Mouse (Mus musculus) limb, embryonic 10.5 days (tissue): ENCODE measurements around the gene Gm21958. TPM values are rescaled to one million over a fixed set of nuclear protein-coding genes. Genes with fewer than 3 reads are reported as not detected.

ENCODE experiments used
- DNase-seq: peaks from one replicate; pipeline ENCODE4 v3.0.0-alpha.2; 2017; ENCODE audit warnings: low spot score
- H3K27ac ChIP-seq: fragments of 300-500 bp; sonication (generic); 2 replicates; pipeline ENCODE4 v1.5.1; 2016; ENCODE audit warnings: mild to moderate bottlenecking
- H3K27me3 ChIP-seq: fragments of 300-500 bp; sonication (generic); 2 replicates; pipeline ENCODE4 v1.6.1; 2016; ENCODE audit warnings: low read depth, mild to moderate bottlenecking; ENCODE audit not compliant: poor library complexity, severe bottlenecking
- H3K36me3 ChIP-seq: fragments of 300-500 bp; sonication (generic); 2 replicates; pipeline ENCODE4 v1.6.1; 2016; ENCODE audit warnings: mild to moderate bottlenecking, moderate library complexity
- H3K4me1 ChIP-seq: fragments of 300-500 bp; sonication (generic); 2 replicates; pipeline ENCODE4 v1.6.1; 2016
- H3K4me3 ChIP-seq: fragments of 300-500 bp; sonication (generic); 2 replicates; pipeline ENCODE4 v1.5.1; 2016; ENCODE audit warnings: mild to moderate bottlenecking, moderate library complexity
- H3K9me3 ChIP-seq: fragments of 300-500 bp; sonication (generic); replicated peaks from 2 replicates; pipeline ENCODE4 v1.6.1; 2016; ENCODE audit warnings: mild to moderate bottlenecking
- WGBS: fragments of 180-500 bp; shearing (Covaris S2); methylation state at CpG from one replicate; pipeline ENCODE4 v1.1.7; 2016; 5-methylcytosine and 5-hydroxymethylcytosine counted together
- polyA plus RNA-seq: library from polyadenylated mRNA; unstranded; fragments of >200 nt; fragmentation: Nextera tagmentation; extraction: Ambion mirVana; gene quantifications from 2 replicates; pipeline ENCODE4 v1.2.1, GENCODE M21; 2016

Gm21958 gene
- polyA plus RNA-seq: 1.1 and 1.5 TPM in 2 replicates

DNA sequence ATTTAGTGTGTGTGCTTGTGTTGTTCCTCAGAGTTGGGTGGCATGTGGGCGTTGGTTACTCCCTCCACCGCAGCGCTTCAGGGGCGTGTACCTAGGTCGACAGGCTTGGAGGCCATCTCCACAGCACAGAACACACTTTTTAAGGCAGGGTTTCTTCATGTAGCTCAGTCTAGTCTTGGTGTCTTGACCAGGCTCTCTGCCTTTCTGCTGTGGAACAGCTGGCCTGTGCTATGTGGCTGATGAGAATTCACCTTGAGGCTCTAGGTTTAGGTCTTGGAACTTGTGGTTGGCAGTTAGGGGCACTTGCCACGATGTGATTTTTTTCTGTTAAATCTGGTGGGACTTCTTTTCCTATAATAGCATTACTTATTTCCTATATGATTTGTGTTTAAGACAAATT is at the start of gene Gm21958:
Gm21958 (minus strand) TSS at position 101 of the 400 bp plus-strand sequence.
- no peak within 1 kb of the TSS for H3K27ac ChIP-seq
- no peaks in the 10 kb centered on the region for H3K27me3 ChIP-seq
- 94% methylated on average over 6 of the region's 6 CpGs for WGBS
- peaks cover 100% of the 10 kb centered on the region for H3K36me3 ChIP-seq
- no peaks in the 10 kb centered on the region for H3K4me1 ChIP-seq
- no peak within 1 kb of the TSS for H3K4me3 ChIP-seq
- H3K9me3 ChIP-seq: no peaks in the 10 kb centered on the region
- DNase-seq: no peak

DNA sequence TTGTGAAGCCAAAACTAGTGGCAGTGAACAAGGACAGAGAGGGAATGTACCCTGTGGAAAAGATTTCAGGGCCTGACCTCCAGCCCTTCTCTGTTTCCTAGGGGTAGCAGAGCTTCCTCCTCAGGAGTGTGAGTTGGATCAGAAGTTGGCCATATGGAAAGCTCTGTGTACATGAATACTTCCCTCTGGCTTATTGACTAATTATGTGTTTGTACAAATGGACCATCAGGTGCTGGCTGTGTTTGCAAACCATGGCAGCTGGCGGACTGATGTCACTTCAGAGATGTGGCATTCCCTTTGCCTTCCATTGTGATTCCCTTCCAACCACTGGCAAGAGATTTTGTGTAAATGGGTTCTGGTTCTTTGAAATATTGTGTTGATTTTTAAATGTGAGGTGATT is 47.1 kb upstream of the Gm21958 start:
- 97% methylated on average over 1 of the region's 1 CpGs for WGBS
- Histone ChIP-seq H3K9me3 (no peaks in the 10 kb centered on the region), H3K27me3 (peaks cover 9% of the 10 kb centered on the region; the same call in 1 of the 2 replicates), H3K36me3 (no peaks in the 10 kb centered on the region), H3K4me1 (peaks cover 15% of the 10 kb centered on the region), H3K4me3 (no peak overlapping the region), H3K27ac (no peak overlapping the region)
- no peak for DNase-seq

DNA sequence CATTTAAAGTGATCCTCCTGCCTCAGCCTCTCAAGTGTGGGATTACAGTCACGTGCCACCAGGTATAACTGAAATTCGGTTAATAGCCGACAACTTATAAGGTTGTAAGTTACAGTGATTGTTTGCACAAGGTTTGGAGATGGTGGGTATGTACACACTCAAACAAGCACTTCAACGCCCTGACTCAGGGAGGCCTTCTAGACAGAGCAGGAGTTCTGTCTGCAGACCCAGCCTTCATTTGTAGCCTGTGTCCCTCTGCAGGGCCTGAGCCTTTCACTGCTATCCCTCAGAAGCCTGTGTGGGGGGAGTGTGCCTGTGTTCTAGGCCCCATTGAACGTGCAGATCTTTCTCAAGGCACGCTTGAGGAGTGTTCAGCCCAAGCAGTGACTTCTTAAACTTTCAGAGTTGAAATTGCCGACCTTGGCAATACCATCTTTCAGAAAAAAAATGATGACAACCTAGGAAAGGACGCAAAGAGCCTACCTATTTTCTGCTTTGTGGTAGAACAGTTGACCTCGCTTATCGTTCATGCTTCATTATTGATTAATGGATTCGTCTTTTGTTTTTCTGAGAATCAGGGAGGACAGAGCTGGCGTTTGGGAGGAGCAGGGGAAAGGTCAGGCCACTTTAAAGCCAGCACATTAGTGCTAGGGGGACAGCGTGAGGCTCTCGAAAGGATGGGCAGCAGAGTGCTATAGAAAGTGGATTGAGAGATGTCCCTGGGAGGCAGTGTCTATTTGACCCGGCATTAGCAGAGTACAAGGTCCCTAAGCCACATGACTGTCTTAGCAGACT is 46.4 kb upstream of the Gm21958 start:
- H3K27ac ChIP-seq: no peak overlapping the region
- no peak overlapping the region for H3K4me3 ChIP-seq
- no peaks in the 10 kb centered on the region for H3K9me3 ChIP-seq
- no peak for DNase-seq
- WGBS: 72% methylated on average over 15 of the region's 15 CpGs
- no peaks in the 10 kb centered on the region for H3K36me3 ChIP-seq
- peaks cover 17% of the 10 kb centered on the region for H3K27me3 ChIP-seq
- peaks cover 22% of the 10 kb centered on the region for H3K4me1 ChIP-seq

DNA sequence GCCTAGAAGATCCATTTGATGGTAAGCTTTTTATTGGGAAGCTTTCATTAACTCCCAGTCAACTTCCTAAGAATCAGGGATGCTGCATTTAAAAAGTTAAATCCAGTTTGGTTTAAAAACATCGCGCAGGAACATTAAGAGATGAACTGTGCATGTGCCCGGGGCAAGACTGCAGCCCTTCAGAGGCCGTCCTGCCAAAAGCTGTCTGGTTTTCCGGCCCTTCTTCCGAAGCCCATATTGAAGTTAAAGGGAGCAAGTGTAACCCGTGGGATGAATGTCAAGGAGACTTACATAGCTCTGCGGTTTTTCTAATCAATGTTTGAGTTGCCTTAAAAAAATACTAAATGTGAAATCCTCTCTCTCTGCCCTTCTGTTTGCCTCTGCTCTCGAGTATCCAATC is 45.1 kb upstream of the Gm21958 start:
- Histone ChIP-seq H3K4me1 (peaks cover 25% of the 10 kb centered on the region), H3K9me3 (no peaks in the 10 kb centered on the region), H3K27me3 (peaks cover 30% of the 10 kb centered on the region), H3K36me3 (no peaks in the 10 kb centered on the region), H3K4me3 (no peak overlapping the region), H3K27ac (no peak overlapping the region)
- DNase-seq: no peak
- WGBS: 84% methylated on average over 9 of the region's 9 CpGs

DNA sequence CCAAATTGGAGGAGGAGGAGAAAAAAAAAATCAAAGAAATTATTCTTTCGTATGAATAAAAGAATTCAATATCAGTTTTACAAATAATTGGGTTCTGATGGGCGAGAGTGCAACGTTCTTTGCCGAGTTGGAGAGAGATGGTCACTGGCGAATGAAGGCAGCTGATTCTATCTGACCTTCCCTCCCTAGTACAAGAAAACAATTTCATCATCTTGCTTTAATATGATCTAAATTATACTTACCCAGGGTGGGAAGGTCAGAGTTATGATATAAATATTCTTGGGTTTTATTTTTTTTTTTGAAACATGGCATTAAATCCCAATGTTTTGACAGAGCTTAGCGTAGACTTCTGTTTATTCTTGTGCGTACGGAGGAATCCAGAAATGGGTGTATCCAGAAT is 43.3 kb upstream of the Gm21958 start:
- Histone ChIP-seq H3K4me1 (peaks cover 21% of the 10 kb centered on the region), H3K27me3 (peaks cover 31% of the 10 kb centered on the region), H3K36me3 (no peaks in the 10 kb centered on the region), H3K4me3 (no peak overlapping the region), H3K27ac (no peak overlapping the region), H3K9me3 (no peaks in the 10 kb centered on the region)
- DNase-seq: no peak
- WGBS: 91% methylated on average over 8 of the region's 8 CpGs

DNA sequence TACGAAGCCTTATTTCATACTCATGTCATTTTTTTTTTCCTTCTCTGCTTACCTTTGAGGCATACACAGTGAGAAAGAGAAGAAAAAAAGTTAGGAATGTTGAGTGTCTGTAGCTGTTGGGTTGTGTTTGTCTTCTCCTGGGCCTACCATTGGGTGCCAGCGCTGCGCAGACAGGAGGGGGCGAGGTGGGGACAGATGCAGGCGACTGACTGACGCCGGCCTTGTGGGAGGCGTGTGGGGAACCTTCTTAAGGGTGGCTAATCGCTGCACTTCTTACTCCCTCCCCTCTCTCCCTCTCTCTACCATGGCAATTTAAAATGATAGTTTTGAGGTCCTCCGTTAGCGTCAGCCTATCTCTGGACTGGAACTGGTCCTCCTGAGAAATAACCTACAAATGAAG is 41.9 kb upstream of the Gm21958 start:
- Histone ChIP-seq H3K4me3 (peak overlapping the region; percentile 78), H3K27me3 (peaks cover 31% of the 10 kb centered on the region), H3K36me3 (peaks cover 5% of the 10 kb centered on the region), H3K4me1 (peaks cover 21% of the 10 kb centered on the region), H3K9me3 (no peaks in the 10 kb centered on the region), H3K27ac (peak overlapping the region; percentile 78; the same call in 1 of the 2 replicates)
- WGBS: under 1% methylated on average over 11 of the region's 11 CpGs
- peak; percentile 42 for DNase-seq

DNA sequence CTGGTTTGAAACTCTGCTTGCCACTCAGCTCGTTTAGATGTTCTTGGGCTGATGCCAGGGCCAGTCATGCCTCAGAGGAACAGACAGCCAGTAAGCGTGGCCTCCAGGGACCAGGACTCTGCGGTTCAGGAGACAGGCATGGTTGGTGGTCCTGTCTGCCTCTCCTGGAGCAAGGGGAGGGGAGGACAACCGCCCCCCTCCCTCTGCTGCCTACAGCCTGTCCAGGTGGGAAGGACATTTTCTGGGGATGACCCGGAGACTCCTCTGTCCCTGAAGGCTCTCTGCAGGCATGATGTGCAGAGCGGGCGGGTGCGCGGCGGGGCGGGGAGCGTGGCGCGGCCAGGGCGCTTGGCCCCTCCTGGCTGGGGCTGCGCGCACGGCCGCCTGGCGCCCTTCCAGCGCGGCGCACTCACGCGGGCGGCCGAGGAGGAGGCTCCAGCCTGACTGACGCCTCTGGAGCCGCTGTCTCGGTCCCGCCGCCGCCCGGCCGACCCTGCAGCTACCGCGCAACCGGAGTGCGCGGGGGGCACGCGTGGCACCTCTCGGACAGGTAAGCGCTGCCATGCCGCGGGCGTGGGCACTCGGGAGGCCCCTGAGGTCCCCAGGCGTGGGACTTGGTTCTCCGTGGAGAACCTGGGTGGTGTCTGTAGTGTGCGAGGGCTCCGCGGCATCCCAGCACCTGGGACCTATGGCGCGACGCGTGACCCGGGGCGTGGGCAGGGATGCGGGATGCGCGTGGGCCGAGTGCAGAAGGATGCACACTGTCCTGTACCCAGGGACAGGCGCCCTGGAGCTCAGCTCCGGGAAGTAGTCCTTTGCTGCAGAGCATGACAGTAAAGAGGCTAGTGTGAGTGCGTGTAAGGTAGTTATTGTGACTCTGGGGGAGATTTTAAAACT is 41.2 kb upstream of the Gm21958 start, which contains the start of gene Smad9:
Smad9 (plus strand) TSS at position 438 of the 897 bp plus-strand sequence.
- peak; percentile 64 for DNase-seq
- under 1% methylated on average over 66 of the region's 66 CpGs for WGBS
- Histone ChIP-seq H3K9me3 (no peaks in the 10 kb centered on the region), H3K36me3 (peaks cover 12% of the 10 kb centered on the region), H3K27ac (peak within 1 kb of the TSS; percentile 78), H3K27me3 (peaks cover 31% of the 10 kb centered on the region), H3K4me3 (peak within 1 kb of the TSS; percentile 78), H3K4me1 (peaks cover 21% of the 10 kb centered on the region)

DNA sequence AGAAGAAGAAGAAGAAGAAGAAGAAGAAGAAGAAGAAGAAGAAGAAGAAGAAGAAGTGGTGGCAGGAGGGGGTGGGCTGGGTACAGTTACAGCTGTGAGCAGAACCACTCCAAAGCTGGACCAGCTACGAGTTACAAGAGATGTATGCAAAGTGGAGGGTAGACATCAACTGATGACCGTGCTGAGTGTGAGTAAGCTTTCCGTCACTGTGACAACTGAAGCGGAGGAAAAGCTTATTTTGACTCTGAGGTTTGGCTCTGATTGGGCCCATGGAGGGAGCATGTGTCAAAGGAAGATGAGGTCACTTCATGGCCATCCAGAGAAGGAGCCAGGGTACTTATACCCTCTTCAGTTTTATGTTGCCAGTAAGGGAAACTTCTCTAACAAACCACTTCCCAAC is 39.3 kb upstream of the Gm21958 start:
- H3K27me3 ChIP-seq: peaks cover 31% of the 10 kb centered on the region
- no peak overlapping the region for H3K27ac ChIP-seq
- H3K4me3 ChIP-seq: no peak overlapping the region
- no peaks in the 10 kb centered on the region for H3K9me3 ChIP-seq
- WGBS: 76% methylated on average over 4 of the region's 4 CpGs
- peaks cover 21% of the 10 kb centered on the region for H3K4me1 ChIP-seq
- DNase-seq: no peak
- H3K36me3 ChIP-seq: peaks cover 32% of the 10 kb centered on the region

DNA sequence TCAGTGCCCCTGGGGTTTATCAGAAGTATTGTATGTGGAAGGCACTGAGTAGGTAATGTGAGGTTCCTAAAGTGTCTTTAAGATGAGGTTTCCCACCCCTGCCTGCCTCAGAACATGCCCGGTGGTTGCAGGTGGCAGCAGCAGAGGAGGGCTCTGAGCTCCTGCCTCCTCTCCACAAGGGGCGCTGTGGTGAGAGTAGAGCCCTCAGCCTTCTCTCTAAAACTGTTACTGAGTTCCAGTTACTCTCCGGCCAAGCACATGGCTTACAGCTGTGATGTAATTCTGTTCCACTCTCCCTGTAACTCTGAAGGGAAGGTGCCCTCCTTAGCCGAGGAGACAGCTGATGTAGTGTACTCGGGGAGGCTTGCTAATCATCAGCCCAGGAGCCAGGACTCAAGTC is 31.6 kb upstream of the Gm21958 start:
- 59% methylated on average over 5 of the region's 5 CpGs for WGBS
- DNase-seq: peak; percentile 49
- H3K27me3 ChIP-seq: no peaks in the 10 kb centered on the region
- no peaks in the 10 kb centered on the region for H3K9me3 ChIP-seq
- H3K4me1 ChIP-seq: no peaks in the 10 kb centered on the region
- no peak overlapping the region for H3K4me3 ChIP-seq
- H3K27ac ChIP-seq: no peak overlapping the region
- peaks cover 99% of the 10 kb centered on the region for H3K36me3 ChIP-seq

DNA sequence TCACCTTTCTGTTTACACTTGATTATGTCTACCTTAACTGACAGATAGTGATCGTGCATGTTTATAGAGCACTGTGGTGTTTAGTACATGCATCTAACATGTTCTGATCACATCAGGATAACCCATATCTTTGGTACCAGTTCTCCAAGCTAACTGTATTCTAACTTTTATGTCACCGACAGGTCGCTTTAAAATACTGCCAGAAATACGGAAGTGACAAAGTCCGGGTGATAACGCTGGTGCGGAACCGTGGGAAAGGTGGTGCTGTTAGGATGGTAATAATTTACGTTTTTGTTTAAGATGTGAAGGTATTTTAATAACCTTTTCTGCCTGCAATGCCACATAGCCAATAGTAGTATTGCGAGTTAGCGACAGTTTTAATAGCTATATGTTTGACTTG is 27.8 kb upstream of the Gm21958 start:
- WGBS: 95% methylated on average over 11 of the region's 11 CpGs
- DNase-seq: no peak

DNA sequence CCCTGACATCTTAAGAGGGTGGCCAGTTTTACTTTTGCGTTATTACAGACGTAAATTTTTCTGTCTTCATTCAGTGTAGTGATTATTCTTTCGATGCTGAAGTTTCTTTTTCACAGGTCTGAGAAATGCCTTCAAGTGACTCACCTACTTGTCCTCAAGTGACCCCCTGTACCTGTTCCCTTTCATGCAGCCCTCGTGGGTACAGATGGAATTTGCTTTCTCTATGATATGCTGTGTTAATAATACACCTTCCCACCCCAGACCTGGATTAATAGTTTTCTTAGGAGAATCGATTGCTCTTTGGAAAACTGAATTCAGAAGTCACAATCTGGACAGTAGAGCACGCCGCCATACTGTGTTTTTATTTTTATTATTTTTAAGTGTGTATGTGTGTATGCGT is 23.2 kb upstream of the Gm21958 start:
- Histone ChIP-seq H3K9me3 (no peaks in the 10 kb centered on the region), H3K27ac (no peak overlapping the region), H3K4me3 (no peak overlapping the region), H3K27me3 (no peaks in the 10 kb centered on the region), H3K4me1 (peaks cover 21% of the 10 kb centered on the region), H3K36me3 (peaks cover 59% of the 10 kb centered on the region)
- 94% methylated on average over 8 of the region's 8 CpGs for WGBS
- no peak for DNase-seq

More for the DNA sequence above, 27.8 kb upstream of the Gm21958 start:
- Histone ChIP-seq H3K36me3 (peaks cover 93% of the 10 kb centered on the region), H3K27ac (no peak overlapping the region), H3K4me1 (no peaks in the 10 kb centered on the region), H3K27me3 (no peaks in the 10 kb centered on the region), H3K4me3 (no peak overlapping the region), H3K9me3 (no peaks in the 10 kb centered on the region)

DNA sequence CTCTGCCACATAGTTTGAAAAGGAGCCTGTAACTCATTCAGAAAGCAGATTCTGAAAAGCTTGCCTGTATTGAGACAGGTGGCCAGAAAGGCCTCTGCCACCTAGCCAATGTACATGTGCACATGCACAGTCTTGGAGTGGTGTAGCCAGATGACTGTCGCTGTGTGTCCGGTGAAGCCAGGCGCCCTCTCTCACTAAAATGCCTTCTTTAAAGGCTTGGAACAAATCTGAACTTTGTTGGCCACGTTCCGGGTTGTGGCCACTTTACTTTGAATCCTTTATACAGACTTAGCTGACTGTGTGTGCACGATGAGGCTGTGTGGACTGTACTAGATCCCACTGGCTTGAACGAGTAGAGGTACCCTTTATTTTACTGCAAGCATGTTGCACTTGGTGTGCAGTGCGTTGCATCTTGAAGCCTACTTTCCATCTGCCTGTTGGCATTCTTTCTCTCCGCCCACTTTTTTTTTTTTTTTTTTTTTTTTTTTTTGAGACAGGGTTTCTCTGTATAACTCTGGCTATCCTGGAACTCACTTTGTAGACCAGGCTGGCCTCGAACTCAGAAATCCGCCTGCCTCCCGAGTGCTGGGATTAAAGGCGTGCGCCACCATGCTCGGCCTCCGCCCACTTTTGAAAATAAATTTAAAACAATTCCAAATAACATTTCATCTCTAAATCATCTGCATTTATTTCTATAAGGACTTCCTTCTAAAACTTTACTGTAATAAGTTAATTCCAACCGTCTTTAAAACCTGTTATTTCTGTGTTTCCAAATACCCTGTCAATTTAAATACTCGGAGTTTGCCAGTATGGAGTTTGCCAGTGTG is 22.2 kb upstream of the Gm21958 start:
- peak overlapping the region; percentile 98 for H3K27ac ChIP-seq
- H3K4me1 ChIP-seq: peaks cover 30% of the 10 kb centered on the region
- peak overlapping the region; percentile 90 for H3K4me3 ChIP-seq
- 65% methylated on average over 18 of the region's 18 CpGs for WGBS
- H3K27me3 ChIP-seq: no peaks in the 10 kb centered on the region
- H3K9me3 ChIP-seq: no peaks in the 10 kb centered on the region
- H3K36me3 ChIP-seq: peaks cover 59% of the 10 kb centered on the region
- peak; percentile 50 for DNase-seq
